Mouse (Mus musculus) CH12.LX (cell line): ENCODE results near the gene Rbm19. TPM values are rescaled to one million over a fixed set of nuclear protein-coding genes. Genes with fewer than 3 reads are reported as not detected.

ENCODE experiments used
- DNase-seq: peaks from one replicate; pipeline ENCODE4 v3.0.0-alpha.2; 2013; ENCODE audit errors: extremely low read depth
- H3K27ac ChIP-seq: 2 replicates; pipeline ENCODE4 v1.5.1; 2012; ENCODE audit warnings: low read depth, mild to moderate bottlenecking, control low read depth, moderate library complexity; ENCODE audit not compliant: insufficient read depth
- H3K27me3 ChIP-seq: replicated peaks from 2 replicates; pipeline ENCODE3; 2012; ENCODE audit warnings: inconsistent platforms
- H3K36me3 ChIP-seq, 2 experiments: replicated peaks in 1 of 2; 2 replicates each; pipeline versions ENCODE3 to v1.6.1; 2012; ENCODE audit warnings: inconsistent platforms in 1 of 2, low read length in 1 of 2, mild to moderate bottlenecking in 1 of 2, mixed read lengths in 1 of 2, moderate library complexity in 1 of 2; ENCODE audit not compliant: control insufficient read depth in 1 of 2, insufficient read depth in 1 of 2
- H3K4me1 ChIP-seq, 2 experiments: 2 replicates each; pipeline ENCODE4 v1.6.1; 2012; ENCODE audit warnings: inconsistent platforms in 1 of 2, moderate library complexity in 1 of 2; ENCODE audit not compliant: insufficient read depth in 2 of 2, control insufficient read depth in 1 of 2
- H3K4me2 ChIP-seq: 2 replicates; pipeline ENCODE4 v1.6.1; 2012; ENCODE audit warnings: low read depth, mild to moderate bottlenecking, control low read depth; ENCODE audit not compliant: poor library complexity, insufficient read depth, severe bottlenecking
- H3K4me3 ChIP-seq, 3 experiments: fragments of 150-350 bp in 1 of 3; sonication (generic) in 1 of 3; replicated peaks in 1 of 3; 2 replicates each; pipeline versions ENCODE3 to v1.5.1; 2011 to 2012; ENCODE audit warnings: low read depth in 2 of 3, low read length in 2 of 3, mild to moderate bottlenecking in 2 of 3, moderate library complexity in 2 of 3, control low read depth in 1 of 3, improper control_type of control experiment in 1 of 3, inconsistent platforms in 1 of 3, mixed read lengths in 1 of 3; ENCODE audit not compliant: poor library complexity in 1 of 3
- H3K79me2 ChIP-seq: replicated peaks from 2 replicates; pipeline ENCODE4 v1.6.1; 2012; ENCODE audit warnings: mild to moderate bottlenecking, moderate library complexity; ENCODE audit not compliant: control insufficient read depth, poor library complexity, insufficient read depth, severe bottlenecking; ENCODE audit errors: extremely low read depth
- H3K9ac ChIP-seq: 2 replicates; pipeline ENCODE4 v1.6.1; 2012; ENCODE audit warnings: low read depth, mild to moderate bottlenecking, control low read depth, moderate library complexity; ENCODE audit not compliant: insufficient read depth
- H3K9me3 ChIP-seq: replicated peaks from 2 replicates; pipeline ENCODE3; 2012; ENCODE audit warnings: low read length, inconsistent platforms, mixed read lengths
- BHLHE40 ChIP-seq: IDR thresholded peaks from 2 replicates; pipeline ENCODE4 v1.6.1; 2011; ENCODE audit warnings: mild to moderate bottlenecking, low read depth, low read length, improper control_type of control experiment
- CHD1 ChIP-seq: IDR thresholded peaks from 2 replicates; pipeline ENCODE4 v1.6.1; 2012; ENCODE audit warnings: low read depth, low read length, improper control_type of control experiment, inconsistent platforms
- CHD2 ChIP-seq: IDR thresholded peaks from 2 replicates; pipeline ENCODE4 v1.6.1; 2011; ENCODE audit warnings: low read length, improper control_type of control experiment
- CTCF ChIP-seq, 2 experiments: IDR thresholded peaks in 1 of 2; conservative IDR thresholded peaks in 1 of 2; 2 replicates each; pipeline ENCODE4 v1.5.1; 2011 to 2012; ENCODE audit warnings: low read depth in 2 of 2, low read length in 2 of 2, improper control_type of control experiment in 1 of 2, inconsistent platforms in 1 of 2, mild to moderate bottlenecking in 1 of 2, moderate library complexity in 1 of 2
- E2F4 ChIP-seq: IDR thresholded peaks from 2 replicates; pipeline ENCODE4 v1.6.1; 2011; ENCODE audit warnings: low read depth, low read length, improper control_type of control experiment; ENCODE audit not compliant: insufficient replicate concordance
- ELF1 ChIP-seq: IDR thresholded peaks from 2 replicates; pipeline ENCODE4 v1.6.1; 2014; ENCODE audit warnings: low read depth, mild to moderate bottlenecking, inconsistent platforms, low read length, improper control_type of control experiment
- EP300 ChIP-seq: IDR thresholded peaks from 2 replicates; pipeline ENCODE4 v1.6.1; 2011; ENCODE audit warnings: low read length, improper control_type of control experiment
- ETS1 ChIP-seq: conservative IDR thresholded peaks from 2 replicates; pipeline ENCODE4 v1.6.1; 2012; ENCODE audit warnings: low read depth, mild to moderate bottlenecking, inconsistent platforms, low read length, improper control_type of control experiment, moderate library complexity
- GABPA ChIP-seq: IDR thresholded peaks from 2 replicates; pipeline ENCODE4 v1.6.1; 2012; ENCODE audit warnings: low read depth, low read length, improper control_type of control experiment, inconsistent platforms; ENCODE audit not compliant: insufficient replicate concordance
- HCFC1 ChIP-seq: IDR thresholded peaks from 2 replicates; pipeline ENCODE4 v1.6.1; 2012; ENCODE audit warnings: low read depth, mild to moderate bottlenecking, inconsistent platforms, low read length, improper control_type of control experiment
- IRF4 ChIP-seq: IDR thresholded peaks from 2 replicates; pipeline ENCODE4 v1.6.1; 2014; ENCODE audit warnings: low read depth, mild to moderate bottlenecking, inconsistent platforms, low read length, improper control_type of control experiment
- JUN ChIP-seq: IDR thresholded peaks from 2 replicates; pipeline ENCODE4 v1.6.1; 2011; ENCODE audit warnings: low read depth, mild to moderate bottlenecking, low read length, improper control_type of control experiment, moderate library complexity; ENCODE audit not compliant: insufficient read depth
- JUND ChIP-seq: conservative IDR thresholded peaks from 2 replicates; pipeline ENCODE4 v1.6.1; 2011; ENCODE audit warnings: low read depth, low read length, improper control_type of control experiment
- KAT2A ChIP-seq: IDR thresholded peaks from 2 replicates; pipeline ENCODE4 v1.6.1; 2012; ENCODE audit warnings: low read length, improper control_type of control experiment, inconsistent platforms; ENCODE audit not compliant: insufficient replicate concordance
- MAFK ChIP-seq: IDR thresholded peaks from 2 replicates; pipeline ENCODE4 v1.6.1; 2011; ENCODE audit warnings: low read length, improper control_type of control experiment; ENCODE audit not compliant: insufficient replicate concordance
- MAX ChIP-seq: IDR thresholded peaks from 2 replicates; pipeline ENCODE4 v1.6.1; 2011; ENCODE audit warnings: low read length, improper control_type of control experiment
- MAZ ChIP-seq: IDR thresholded peaks from 2 replicates; pipeline ENCODE4 v1.6.1; 2012; ENCODE audit warnings: low read depth, mild to moderate bottlenecking, inconsistent platforms, low read length, improper control_type of control experiment, moderate library complexity
- MXI1 ChIP-seq: IDR thresholded peaks from 2 replicates; pipeline ENCODE4 v1.6.1; 2011; ENCODE audit warnings: mild to moderate bottlenecking, low read depth, low read length, improper control_type of control experiment
- MYC ChIP-seq: IDR thresholded peaks from 2 replicates; pipeline ENCODE4 v1.6.1; 2011; ENCODE audit warnings: low read depth, mild to moderate bottlenecking, improper control_type of control experiment, low read length
- NELFE ChIP-seq: IDR thresholded peaks from 2 replicates; pipeline ENCODE4 v1.6.1; 2011; ENCODE audit warnings: low read depth, low read length, improper control_type of control experiment
- NRF1 ChIP-seq: IDR thresholded peaks from 2 replicates; pipeline ENCODE4 v1.6.1; 2014; ENCODE audit warnings: low read depth, mild to moderate bottlenecking, inconsistent platforms, low read length, improper control_type of control experiment, moderate library complexity
- POLR2A ChIP-seq: IDR thresholded peaks from 2 replicates; pipeline ENCODE4 v1.6.1; 2011; ENCODE audit warnings: low read depth, mild to moderate bottlenecking, improper control_type of control experiment, low read length
- POLR2AphosphoS2 ChIP-seq: IDR thresholded peaks from 2 replicates; pipeline ENCODE4 v1.6.1; 2011; ENCODE audit warnings: low read depth, low read length, improper control_type of control experiment
- RAD21 ChIP-seq: IDR thresholded peaks from 2 replicates; pipeline ENCODE4 v1.6.1; 2011; ENCODE audit warnings: low read depth, mild to moderate bottlenecking, low read length, improper control_type of control experiment, moderate library complexity
- RCOR1 ChIP-seq: conservative IDR thresholded peaks from 2 replicates; pipeline ENCODE4 v1.6.1; 2012; ENCODE audit warnings: low read depth, mild to moderate bottlenecking, inconsistent platforms, low read length, improper control_type of control experiment
- SIN3A ChIP-seq: IDR thresholded peaks from 2 replicates; pipeline ENCODE4 v1.6.1; 2012; ENCODE audit warnings: low read length, improper control_type of control experiment, inconsistent platforms
- SMC3 ChIP-seq: IDR thresholded peaks from 2 replicates; pipeline ENCODE4 v1.6.1; 2011; ENCODE audit warnings: low read depth, low read length, improper control_type of control experiment
- TBP ChIP-seq: conservative IDR thresholded peaks from 2 replicates; pipeline ENCODE4 v1.6.1; 2011; ENCODE audit warnings: low read depth, low read length, improper control_type of control experiment
- TCF12 ChIP-seq: IDR thresholded peaks from 2 replicates; pipeline ENCODE4 v1.6.1; 2014; ENCODE audit warnings: low read depth, mild to moderate bottlenecking, inconsistent platforms, low read length, improper control_type of control experiment
- USF2 ChIP-seq: conservative IDR thresholded peaks from 2 replicates; pipeline ENCODE4 v1.6.1; 2011; ENCODE audit warnings: low read depth, low read length, improper control_type of control experiment
- ZC3H11A ChIP-seq: IDR thresholded peaks from 2 replicates; pipeline ENCODE4 v1.6.1; 2012; ENCODE audit warnings: low read depth, mild to moderate bottlenecking, inconsistent platforms, low read length, improper control_type of control experiment
- ZKSCAN1 ChIP-seq: IDR thresholded peaks from 2 replicates; pipeline ENCODE4 v1.6.1; 2012; ENCODE audit warnings: low read depth, inconsistent platforms, low read length, improper control_type of control experiment, borderline replicate concordance
- ZMIZ1 ChIP-seq: IDR thresholded peaks from 2 replicates; pipeline ENCODE4 v1.6.1; 2012; ENCODE audit warnings: low read depth, mild to moderate bottlenecking, inconsistent platforms, low read length, improper control_type of control experiment
- ZNF384 ChIP-seq: IDR thresholded peaks from 2 replicates; pipeline ENCODE4 v1.6.1; 2012; ENCODE audit warnings: low read depth, low read length, improper control_type of control experiment, inconsistent platforms
- dilution Hi-C: fragments of 300-500 bp; cut with MboI; formaldehyde crosslinking; loops from 2 replicates; pipeline ENCODE4 v1.14.3; 2020; ENCODE audit warnings: low sequenced_read_pairs; ENCODE audit not compliant: extremely low pct_unique_long_range_greater_than_20kb, extremely low pct_ligation_motif_present
- in situ Hi-C: fragments of 300-500 bp; cut with MboI; formaldehyde crosslinking; loops from 3 replicates; pipeline ENCODE4 v1.14.3; 2019; ENCODE audit warnings: low sequenced_read_pairs, low pct_ligation_motif_present, low pct_unique_long_range_greater_than_20kb, mixed read lengths
- polyA plus RNA-seq: library from polyadenylated mRNA; unstranded; fragments of >175 nt; gene quantifications from 2 replicates; pipeline ENCODE4 v1.2.1, GENCODE M21; 2012; ENCODE audit warnings: low read depth; ENCODE audit not compliant: insufficient read length
- total RNA-seq, 2 experiments: library from RNA; depleted of rRNA; stranded (reverse); fragments of 300-350 nt in 1 of 2; fragments of >200 nt in 1 of 2; gene quantifications; 2 replicates each; pipeline ENCODE4 v1.2.3; 2012 to 2014

Rbm19 gene
- total and polyA plus RNA-seq, 3 experiments: 36.2 to 81.4 (median 56.5) TPM

DNA sequence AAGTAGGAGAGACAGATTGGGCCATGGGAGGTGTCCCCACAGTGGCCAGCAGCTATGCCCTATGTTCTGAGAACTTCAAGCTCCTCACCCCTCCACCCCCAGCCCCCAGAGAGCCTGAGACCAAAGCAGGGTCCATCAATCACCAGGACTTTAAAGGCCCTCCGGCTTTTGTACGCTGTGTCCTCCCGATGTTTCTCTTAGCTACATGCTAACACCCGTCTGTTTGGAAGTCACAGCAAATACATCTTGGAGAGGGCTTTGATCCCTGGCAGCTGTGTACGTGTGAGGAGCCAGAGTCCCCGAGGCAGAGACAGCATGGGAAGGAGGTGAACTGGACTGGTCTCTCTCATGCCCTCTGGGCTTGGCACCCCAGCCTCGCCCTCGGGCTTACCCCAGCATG, 14.2 kb upstream of the Rbm19 start:
- no peak for DNase-seq
- no peaks in the 10 kb centered on the region for H3K36me3 ChIP-seq
- dilution Hi-C loops: no loop called here
- H3K4me1 ChIP-seq: peaks cover 0 to 16% of the 10 kb centered on the region in 2 experiments; a peak in 2 of 4 replicates
- H3K4me3 ChIP-seq: no peak overlapping the region
- peaks cover 41% of the 10 kb centered on the region for H3K27me3 ChIP-seq
- no peak overlapping the region for H3K9ac ChIP-seq
- no peak overlapping the region for H3K4me2 ChIP-seq
- TF ChIP-seq BHLHE40: no peak
- no peak for TF ChIP-seq TCF12
- no peak for TF ChIP-seq RAD21
- in situ Hi-C loops: no loop called here
- H3K9me3 ChIP-seq: peaks cover 6% of the 10 kb centered on the region
- H3K27ac ChIP-seq: no peak overlapping the region
- H3K79me2 ChIP-seq: no peaks in the 10 kb centered on the region

DNA sequence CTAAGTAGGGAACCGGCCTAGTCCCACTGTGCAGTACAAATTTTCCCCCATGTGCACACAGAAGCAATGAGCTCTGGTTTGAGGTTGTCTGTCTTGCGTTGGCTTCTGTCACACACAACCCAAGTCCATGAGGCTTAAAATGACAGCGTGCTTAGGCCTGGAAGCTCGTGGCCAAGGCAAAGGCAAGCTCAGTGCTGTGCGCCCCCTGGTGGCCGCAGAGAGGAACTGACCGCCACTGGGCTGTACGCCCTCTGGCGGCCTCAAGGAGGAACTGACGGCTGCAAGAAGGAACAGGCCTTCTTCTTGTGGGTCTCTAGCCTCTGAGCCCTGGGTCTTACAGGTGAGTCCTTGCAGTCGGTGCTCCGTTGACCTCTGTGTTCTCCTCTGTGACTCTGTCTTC, 13.5 kb upstream of the Rbm19 start:
- in situ Hi-C loops: no loop called here
- no peak overlapping the region for H3K4me2 ChIP-seq
- TF ChIP-seq MAX (peak; percentile 76), TBP (no peak), CTCF (conservative IDR thresholded peaks at IDR 0.05 in 1 of 2, IDR thresholded peaks at IDR 0.05 in 1 of 2; ENCODE audit: low read depth in 2 of 2, low read length in 2 of 2) (peak; percentile 100), JUN (no peak), MAZ (no peak), MAFK (no peak), ZC3H11A (no peak), MXI1 (no peak; the same call in 1 of the 2 replicates), KAT2A (no peak), ZMIZ1 (no peak), ZKSCAN1 (no peak), SIN3A (no peak), HCFC1 (peak; percentile 30; the same call in 1 of the 2 replicates), ELF1 (peak; percentile 56; the same call in 1 of the 2 replicates), MYC (peak; percentile 76), USF2 (no peak), RCOR1 (no peak), NELFE (peak; percentile 95; the same call in 1 of the 2 replicates), EP300 (no peak), POLR2AphosphoS2 (no peak), RAD21 (peak; percentile 51), CHD1 (no peak), SMC3 (peak; percentile 95), IRF4 (peak; percentile 19; the same call in 1 of the 2 replicates), GABPA (no peak), E2F4 (no peak), NRF1 (no peak), ZNF384 (no peak), CHD2 (no peak), JUND (0 out of 2 replicates have a peak, but pooled peaks have one; percentile 17), ETS1 (no peak), POLR2A (no peak)

More for the DNA sequence above, 13.5 kb upstream of the Rbm19 start:
- Histone ChIP-seq H3K79me2 (no peaks in the 10 kb centered on the region), H3K36me3 (no peaks in the 10 kb centered on the region), H3K27me3 (peaks cover 41% of the 10 kb centered on the region), H3K4me3 (no peak overlapping the region), H3K4me1 (peaks cover 0 to 12% of the 10 kb centered on the region in 2 experiments; a peak in 2 of 4 replicates), H3K9me3 (peaks cover 6% of the 10 kb centered on the region), H3K27ac (no peak overlapping the region), H3K9ac (no peak overlapping the region)
- dilution Hi-C loops: no loop called here
- DNase-seq: peak; percentile 71
